Mouse (Mus musculus) heart, embryonic 14.5 days (tissue): ENCODE measurements around the gene Cacna1a. TPM values are rescaled to one million over a fixed set of nuclear protein-coding genes. Genes with fewer than 3 reads are reported as not detected.
A peak's percentile ranks its signal among the peaks of the same experiment; 100 is the strongest.

Experiments used
- ATAC-seq: fragments of 200-750 bp; cut with Nextera tagmentation; 2 replicates; pipeline ENCODE4 v1.8.0; 2017; ENCODE audit warnings: low read depth, moderate TSS enrichment; ENCODE audit not compliant: insufficient number of reproducible peaks, insufficient read depth, low FRiP score
- H3K27ac ChIP-seq, 2 experiments: fragments of 200-500 bp in 1 of 2; fragments of 300-500 bp in 1 of 2; sonication (generic) in 1 of 2; replicated peaks in 1 of 2; 2 replicates each; pipeline ENCODE4 v1.5.1; 2012 to 2014; ENCODE audit warnings: low read depth in 2 of 2, low read length in 2 of 2, control low read depth in 1 of 2, mild to moderate bottlenecking in 1 of 2, mixed read lengths in 1 of 2; ENCODE audit not compliant: control insufficient read depth in 1 of 2, insufficient read depth in 1 of 2
- H3K27me3 ChIP-seq: fragments of 300-500 bp; sonication (generic); 2 replicates; pipeline ENCODE4 v1.6.1; 2014; ENCODE audit warnings: mild to moderate bottlenecking, low read length, control low read depth; ENCODE audit not compliant: control insufficient read depth, insufficient read depth
- H3K36me3 ChIP-seq: fragments of 300-500 bp; sonication (generic); 2 replicates; pipeline ENCODE4 v1.6.1; 2014; ENCODE audit warnings: mild to moderate bottlenecking, control low read depth, low read length, mixed read lengths; ENCODE audit not compliant: control insufficient read depth, insufficient read depth
- H3K4me1 ChIP-seq, 2 experiments: fragments of 200-500 bp in 1 of 2; fragments of 300-500 bp in 1 of 2; sonication (generic) in 1 of 2; 2 replicates each; pipeline ENCODE4 v1.6.1; 2012 to 2014; ENCODE audit warnings: low read length in 2 of 2, control low read depth in 1 of 2, mixed read lengths in 1 of 2; ENCODE audit not compliant: control insufficient read depth in 2 of 2, insufficient read depth in 2 of 2
- H3K4me2 ChIP-seq: fragments of 300-500 bp; sonication (generic); 2 replicates; pipeline ENCODE4 v1.6.1; 2014; ENCODE audit warnings: mild to moderate bottlenecking, low read length
- H3K4me3 ChIP-seq, 2 experiments: fragments of 200-500 bp in 1 of 2; fragments of 300-500 bp in 1 of 2; sonication (generic) in 1 of 2; 2 replicates each; pipeline ENCODE4 v1.5.1; 2012 to 2014; ENCODE audit warnings: low read length in 2 of 2, mild to moderate bottlenecking in 2 of 2, control low read depth in 1 of 2, low read depth in 1 of 2, moderate library complexity in 1 of 2; ENCODE audit not compliant: control insufficient read depth in 1 of 2, insufficient read depth in 1 of 2
- H3K9ac ChIP-seq: fragments of 300-500 bp; sonication (generic); 2 replicates; pipeline ENCODE4 v1.6.1; 2014; ENCODE audit warnings: mild to moderate bottlenecking, low read length
- H3K9me3 ChIP-seq: fragments of 300-500 bp; sonication (generic); 2 replicates; pipeline ENCODE4 v1.6.1; 2016; ENCODE audit warnings: low read length, control low read depth; ENCODE audit not compliant: control insufficient read depth
- WGBS: fragments of 180-500 bp; shearing (Covaris S2); extraction: QIAGEN DNeasy Blood & Tissue Kit; methylation state at CpG from one replicate; pipeline ENCODE4 v1.1.7; 2014; 5-methylcytosine and 5-hydroxymethylcytosine counted together
- polyA plus RNA-seq: library from polyadenylated mRNA; unstranded; fragments of >200 nt; fragmentation: Nextera tagmentation; extraction: Ambion mirVana; gene quantifications from 2 replicates; pipeline ENCODE4 v1.2.1, GENCODE M21; 2014

The Cacna1a gene
- polyA plus RNA-seq, 1 experiment from 2014 or later = 8.4 TPM

- Histone ChIP-seq H3K27me3 (no peaks in the 10 kb centered on the region), H3K4me1 (peaks cover 14 to 40% of the 10 kb centered on the region in 2 experiments), H3K9me3 (no peaks in the 10 kb centered on the region), H3K9ac (peak overlapping the region; percentile 83), H3K36me3 (peaks cover 32% of the 10 kb centered on the region), H3K27ac (peak overlapping the region; percentile 62 to 95), H3K4me3 (peak overlapping the region; percentile 67 to 78), H3K4me2 (peak overlapping the region; percentile 78)
- WGBS = under 1% methylated on average over 47 of the region's 47 CpGs
- ATAC-seq = peak; percentile 75
Observed at GRCm38 (mm10) chr8:84689091-84689915, 301.1 kb downstream of the Cacna1a start.

Other genes starting within 250 kb of the Cacna1a start
- 9.3 and 11.8 TPM in 2 replicates for gene Cc2d1a, start 240.5 kb upstream of the Cacna1a start, polyA plus RNA-seq
- 0.43 and 0.63 TPM in 2 replicates for gene 4930432K21Rik, start 240.4 kb upstream of the Cacna1a start, polyA plus RNA-seq
- gene Nanos3, start 203.2 kb upstream of the Cacna1a start, polyA plus RNA-seq = 2.4 and 3.8 TPM in 2 replicates
- 6.7 and 7.3 TPM in 2 replicates for gene Zswim4, start 151.4 kb upstream of the Cacna1a start, polyA plus RNA-seq
- gene D8Ertd738e, start 138.7 kb upstream of the Cacna1a start, polyA plus RNA-seq = 359 and 400 TPM in 2 replicates
- gene Mri1, start 131.1 kb upstream of the Cacna1a start, polyA plus RNA-seq = 45.4 and 48.3 TPM in 2 replicates
- 17.5 and 20.8 TPM in 2 replicates for gene Ccdc130, start 118.1 kb upstream of the Cacna1a start, polyA plus RNA-seq